Mouse (Mus musculus): ENCODE data around the gene Gsta3. TPM values are rescaled to one million over a fixed set of nuclear protein-coding genes. Genes with fewer than 3 reads are reported as not detected.
"Not testable (repeated sequence)": the region's sequence is repeated elsewhere in the genome, so short reads cannot be mapped to it uniquely, and the experiment has no call there.

Gsta3 gene
- polyA plus RNA-seq, 1 experiment from 2014 or later: 0.63 TPM

DNA sequence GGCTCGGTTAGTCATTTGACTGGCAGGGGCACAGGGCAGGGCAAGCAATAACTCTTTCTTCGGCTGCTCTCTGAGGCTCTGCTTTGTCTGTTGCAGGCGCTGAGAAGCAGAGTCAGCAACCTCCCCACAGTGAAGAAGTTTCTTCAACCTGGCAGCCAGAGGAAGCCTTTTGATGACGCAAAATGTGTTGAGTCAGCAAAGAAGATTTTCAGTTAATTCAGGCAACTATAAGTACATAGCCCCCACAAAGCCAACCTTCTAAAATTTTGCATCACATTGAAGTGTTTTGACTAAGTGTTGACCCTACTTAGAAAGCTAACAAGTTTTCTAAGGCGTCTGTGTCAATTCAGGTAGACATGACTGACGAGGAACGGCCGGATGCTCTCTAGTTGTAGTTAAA, 24.4 kb downstream of the Gsta3 start:
- no peaks in the 10 kb centered on the region for H3K27me3 ChIP-seq (replicated peaks; ENCODE audit: control insufficient read depth, insufficient read depth, low read length)
- whole genome bisulfite sequencing: 76% methylated on average over 8 of the region's 8 CpGs
- H3K27ac ChIP-seq (ENCODE audit: low read depth, low read length): no peak overlapping the region
- no peaks in the 10 kb centered on the region for H3K9me3 ChIP-seq (ENCODE audit: control insufficient read depth, low read length)
- no peak overlapping the region for H3K4me3 ChIP-seq (ENCODE audit: low read length)
- no peaks in the 10 kb centered on the region for H3K36me3 ChIP-seq (ENCODE audit: control insufficient read depth, insufficient read depth, low read length)
- H3K9ac ChIP-seq (ENCODE audit: low read depth, low read length): no peak overlapping the region
- H3K4me2 ChIP-seq (ENCODE audit: low read length): no peak overlapping the region
- H3K4me1 ChIP-seq (ENCODE audit: control insufficient read depth, insufficient read depth, low read depth, low read length): no peaks in the 10 kb centered on the region
- ATAC-seq: no peak

DNA sequence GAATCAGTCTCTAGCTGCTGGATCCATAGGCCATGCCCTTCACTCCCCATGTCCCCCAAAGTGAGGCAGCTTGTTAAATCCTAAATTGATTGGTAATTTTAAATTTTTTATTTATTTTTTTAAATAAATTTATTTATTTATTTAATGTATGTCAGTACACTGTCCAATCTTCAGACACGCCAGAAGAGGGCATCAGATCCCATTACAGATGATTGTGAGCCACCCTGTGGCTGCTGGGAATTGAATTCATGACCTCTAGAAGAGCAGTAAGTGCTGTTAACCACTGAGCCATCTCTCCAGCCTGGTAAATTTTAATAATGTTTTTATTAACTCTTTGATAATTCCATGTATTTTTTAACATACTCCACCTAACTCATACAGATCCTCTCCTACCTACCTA, 26.4 kb downstream of the Gsta3 start:
- Histone ChIP-seq H3K27me3 (replicated peaks; ENCODE audit: control insufficient read depth, insufficient read depth, low read length) (no peaks in the 10 kb centered on the region), H3K27ac (ENCODE audit: low read depth, low read length) (no peak overlapping the region), H3K9ac (ENCODE audit: low read depth, low read length) (no peak overlapping the region), H3K4me1 (ENCODE audit: control insufficient read depth, insufficient read depth, low read depth, low read length) (no peaks in the 10 kb centered on the region), H3K4me2 (ENCODE audit: low read length) (no peak overlapping the region), H3K9me3 (ENCODE audit: control insufficient read depth, low read length) (no peaks in the 10 kb centered on the region), H3K36me3 (ENCODE audit: control insufficient read depth, insufficient read depth, low read length) (no peaks in the 10 kb centered on the region), H3K4me3 (ENCODE audit: low read length) (no peak overlapping the region)
- WGBS: 72% methylated on average over 1 of the region's 1 CpGs
- ATAC-seq: no peak

DNA sequence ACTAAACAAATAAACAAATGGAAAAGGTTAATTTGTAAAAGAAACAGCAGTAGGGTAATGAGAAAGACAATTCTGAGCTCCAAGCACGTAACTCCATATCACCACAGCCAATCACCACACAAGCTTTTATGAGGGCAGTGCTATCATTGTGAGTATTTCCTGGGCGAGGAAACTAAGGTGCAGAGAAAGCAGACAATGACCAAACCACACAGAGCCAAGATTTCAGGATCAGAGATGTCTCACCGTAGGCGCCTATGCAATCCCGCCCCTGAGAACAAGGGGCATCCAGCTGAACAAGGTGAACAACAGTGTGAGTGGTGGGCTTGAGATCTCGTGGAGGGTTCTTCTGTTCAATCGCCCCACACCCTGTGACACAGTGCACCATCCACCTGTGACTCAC, 27.1 kb downstream of the Gsta3 start:
- H3K9ac ChIP-seq (ENCODE audit: low read depth, low read length); H3K27ac ChIP-seq (ENCODE audit: low read depth, low read length); H3K9me3 ChIP-seq (ENCODE audit: control insufficient read depth, low read length); ATAC-seq; H3K4me1 ChIP-seq (ENCODE audit: control insufficient read depth, insufficient read depth, low read depth, low read length); H3K4me2 ChIP-seq (ENCODE audit: low read length); H3K4me3 ChIP-seq (ENCODE audit: low read length); H3K27me3 ChIP-seq (replicated peaks; ENCODE audit: control insufficient read depth, insufficient read depth, low read length); H3K36me3 ChIP-seq (ENCODE audit: control insufficient read depth, insufficient read depth, low read length): not testable (repeated sequence)
- WGBS: 95% methylated on average over 5 of the region's 7 CpGs

DNA sequence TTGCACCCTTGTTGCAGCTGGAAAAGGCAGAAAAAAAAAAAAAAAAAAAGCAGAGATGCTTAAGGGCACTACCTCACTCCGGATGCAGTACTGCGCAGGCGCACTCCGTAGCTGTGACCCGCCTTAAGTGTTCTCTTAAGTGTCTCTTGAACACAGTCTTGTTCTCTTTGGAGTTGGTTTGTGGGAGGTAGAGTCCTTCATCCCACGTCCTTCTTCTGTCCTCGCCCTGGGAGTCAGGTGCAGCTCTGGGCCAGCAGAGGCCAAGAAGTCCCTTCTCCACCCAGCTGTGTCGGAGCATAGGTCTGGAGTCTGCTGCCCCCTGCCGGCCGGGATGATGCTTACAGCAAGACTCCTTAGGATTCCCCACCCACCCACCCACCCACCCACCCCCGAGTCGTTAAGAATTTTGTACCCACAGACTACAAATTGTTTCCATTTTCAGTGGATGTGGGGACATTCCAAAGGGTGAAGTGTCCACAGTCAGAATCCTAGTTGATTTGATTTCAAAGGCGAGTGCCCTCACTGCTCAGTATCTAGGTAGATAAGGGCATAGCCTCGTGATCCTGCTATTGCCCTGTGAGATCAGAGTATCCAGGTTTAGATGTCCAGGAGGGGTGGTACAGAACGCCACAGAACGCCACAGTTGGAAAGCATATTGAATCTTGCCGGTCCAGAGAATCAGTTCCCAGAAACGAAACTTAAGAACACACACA, 31.1 kb downstream of the Gsta3 start:
- ATAC-seq: peak; percentile 78
- Histone ChIP-seq H3K27ac (ENCODE audit: low read depth, low read length) (no peak overlapping the region), H3K9ac (ENCODE audit: low read depth, low read length) (peak overlapping the region; percentile 12; the same call in 1 of the 2 replicates), H3K27me3 (replicated peaks; ENCODE audit: control insufficient read depth, insufficient read depth, low read length) (no peaks in the 10 kb centered on the region), H3K4me1 (ENCODE audit: control insufficient read depth, insufficient read depth, low read depth, low read length) (no peaks in the 10 kb centered on the region), H3K36me3 (ENCODE audit: control insufficient read depth, insufficient read depth, low read length) (no peaks in the 10 kb centered on the region), H3K4me2 (ENCODE audit: low read length) (peak overlapping the region; percentile 58), H3K4me3 (ENCODE audit: low read length) (peak overlapping the region; percentile 25), H3K9me3 (ENCODE audit: control insufficient read depth, low read length) (no peaks in the 10 kb centered on the region)
- WGBS: 24% methylated on average over 18 of the region's 18 CpGs

DNA sequence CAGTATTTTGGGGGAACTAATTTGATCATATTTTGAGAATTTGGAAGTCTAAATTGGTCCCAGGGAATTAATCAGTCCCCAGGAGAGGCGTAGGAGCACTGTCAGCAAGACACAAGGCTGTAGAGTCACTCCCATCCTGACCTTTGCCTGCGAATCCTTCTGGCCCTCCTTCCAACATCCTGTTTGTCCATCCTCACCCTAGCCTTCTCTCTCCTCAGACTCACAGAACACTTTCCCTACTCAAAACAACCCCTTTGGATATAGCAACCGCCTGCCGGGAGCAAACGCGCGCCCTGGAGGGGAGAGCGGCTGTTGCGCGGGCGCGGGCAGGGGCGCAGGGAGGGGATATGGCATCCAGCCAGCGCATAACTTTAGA, 31.7 kb downstream of the Gsta3 start:
- peak; percentile 44; the same call in 1 of the 2 replicates for ATAC-seq

DNA sequence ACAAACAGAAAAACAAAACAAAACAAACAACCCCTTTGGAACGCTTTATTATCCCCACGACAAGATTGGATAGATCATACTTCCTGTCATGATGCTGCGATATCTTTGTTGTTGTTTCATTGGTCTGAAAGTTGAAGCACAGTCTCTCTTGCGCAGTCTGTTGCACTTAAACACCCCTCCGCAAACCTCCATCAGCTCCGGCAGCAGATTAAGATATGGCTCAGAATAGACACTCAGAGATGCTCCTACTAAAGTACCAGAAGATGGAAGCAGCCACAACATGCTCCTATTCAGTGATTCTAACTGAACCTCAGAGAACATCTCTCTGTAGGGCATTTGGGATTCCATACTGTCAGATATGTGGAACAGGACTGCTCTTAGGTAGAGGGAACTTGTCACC, 32.7 kb downstream of the Gsta3 start:
- Histone ChIP-seq H3K9ac (ENCODE audit: low read depth, low read length) (no peak overlapping the region), H3K9me3 (ENCODE audit: control insufficient read depth, low read length) (no peaks in the 10 kb centered on the region), H3K4me1 (ENCODE audit: control insufficient read depth, insufficient read depth, low read depth, low read length) (no peaks in the 10 kb centered on the region), H3K27me3 (replicated peaks; ENCODE audit: control insufficient read depth, insufficient read depth, low read length) (no peaks in the 10 kb centered on the region), H3K27ac (ENCODE audit: low read depth, low read length) (no peak overlapping the region), H3K36me3 (ENCODE audit: control insufficient read depth, insufficient read depth, low read length) (no peaks in the 10 kb centered on the region), H3K4me2 (ENCODE audit: low read length) (no peak overlapping the region), H3K4me3 (ENCODE audit: low read length) (no peak overlapping the region)
- ATAC-seq: no peak
- whole genome bisulfite sequencing: 93% methylated on average over 6 of the region's 6 CpGs

More for the DNA sequence above, 31.7 kb downstream of the Gsta3 start:
- H3K36me3 ChIP-seq (ENCODE audit: control insufficient read depth, insufficient read depth, low read length): no peaks in the 10 kb centered on the region
- H3K9me3 ChIP-seq (ENCODE audit: control insufficient read depth, low read length): no peaks in the 10 kb centered on the region
- WGBS: 12% methylated on average over 14 of the region's 14 CpGs
- H3K4me3 ChIP-seq (ENCODE audit: low read length): peak overlapping the region; percentile 25
- peak overlapping the region; percentile 58 for H3K4me2 ChIP-seq (ENCODE audit: low read length)
- no peak overlapping the region for H3K27ac ChIP-seq (ENCODE audit: low read depth, low read length)
- H3K9ac ChIP-seq (ENCODE audit: low read depth, low read length): peak overlapping the region; percentile 12; the same call in 1 of the 2 replicates
- no peaks in the 10 kb centered on the region for H3K27me3 ChIP-seq (replicated peaks; ENCODE audit: control insufficient read depth, insufficient read depth, low read length)
- no peaks in the 10 kb centered on the region for H3K4me1 ChIP-seq (ENCODE audit: control insufficient read depth, insufficient read depth, low read depth, low read length)

DNA sequence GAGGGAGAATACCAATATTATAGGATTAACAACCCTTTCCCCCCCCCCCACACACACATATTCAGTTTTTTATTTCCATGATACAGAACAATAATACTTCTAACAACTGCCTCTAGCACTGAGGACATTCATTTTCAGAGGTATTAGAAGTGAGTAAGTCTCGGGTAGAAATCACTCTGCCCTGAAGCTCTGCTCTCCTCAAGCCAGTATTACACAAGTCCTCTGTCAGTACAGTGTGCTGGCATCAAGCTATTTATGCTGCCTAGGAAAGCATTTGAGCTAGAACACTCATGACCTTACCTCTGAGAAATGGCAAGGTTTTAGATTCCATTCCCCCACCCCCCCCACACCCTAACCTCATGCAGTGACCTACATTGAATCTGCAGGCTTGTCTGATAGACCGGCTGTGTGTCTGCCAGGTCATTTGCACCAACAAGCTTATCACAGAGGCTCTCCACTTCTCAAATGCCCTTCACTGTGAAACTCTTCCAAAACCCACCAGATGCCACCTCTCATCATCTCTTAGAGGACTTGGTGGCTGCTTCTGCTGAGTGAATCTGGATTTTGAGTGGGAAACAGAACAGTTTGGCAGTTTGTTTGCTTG, 34.1 kb downstream of the Gsta3 start:
- 81% methylated on average over 2 of the region's 2 CpGs for WGBS
- no peak for ATAC-seq

DNA sequence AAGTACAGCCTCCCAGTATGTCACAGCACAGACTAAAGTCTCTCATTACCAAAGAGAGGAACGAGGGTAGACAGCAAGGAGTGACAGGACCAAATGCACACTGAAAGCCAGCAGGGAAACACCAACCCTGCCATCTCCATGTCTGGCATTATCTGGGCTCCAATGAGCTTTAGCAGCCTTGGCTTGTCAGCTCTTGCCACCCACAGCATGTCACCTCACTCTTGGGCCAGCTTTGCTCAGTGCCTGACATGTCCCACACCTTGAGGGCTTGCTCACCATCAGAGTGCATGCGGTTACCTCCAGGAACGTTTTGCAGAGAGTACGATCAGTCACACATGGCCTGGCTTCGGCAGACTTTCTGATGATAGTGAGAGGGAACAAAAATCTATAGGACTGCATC, 35.0 kb downstream of the Gsta3 start:
- H3K9me3 ChIP-seq (ENCODE audit: control insufficient read depth, low read length); H3K4me3 ChIP-seq (ENCODE audit: low read length); H3K27me3 ChIP-seq (replicated peaks; ENCODE audit: control insufficient read depth, insufficient read depth, low read length); ATAC-seq; H3K27ac ChIP-seq (ENCODE audit: low read depth, low read length); H3K9ac ChIP-seq (ENCODE audit: low read depth, low read length); H3K4me1 ChIP-seq (ENCODE audit: control insufficient read depth, insufficient read depth, low read depth, low read length); H3K4me2 ChIP-seq (ENCODE audit: low read length); H3K36me3 ChIP-seq (ENCODE audit: control insufficient read depth, insufficient read depth, low read length): not testable (repeated sequence)
- WGBS: 87% methylated on average over 5 of the region's 5 CpGs

More for the DNA sequence above, 34.1 kb downstream of the Gsta3 start:
- Histone ChIP-seq H3K4me3 (ENCODE audit: low read length) (no peak overlapping the region), H3K27me3 (replicated peaks; ENCODE audit: control insufficient read depth, insufficient read depth, low read length) (no peaks in the 10 kb centered on the region), H3K4me1 (ENCODE audit: control insufficient read depth, insufficient read depth, low read depth, low read length) (no peaks in the 10 kb centered on the region), H3K9ac (ENCODE audit: low read depth, low read length) (no peak overlapping the region), H3K27ac (ENCODE audit: low read depth, low read length) (no peak overlapping the region), H3K36me3 (ENCODE audit: control insufficient read depth, insufficient read depth, low read length) (no peaks in the 10 kb centered on the region), H3K9me3 (ENCODE audit: control insufficient read depth, low read length) (no peaks in the 10 kb centered on the region), H3K4me2 (ENCODE audit: low read length) (no peak overlapping the region)

DNA sequence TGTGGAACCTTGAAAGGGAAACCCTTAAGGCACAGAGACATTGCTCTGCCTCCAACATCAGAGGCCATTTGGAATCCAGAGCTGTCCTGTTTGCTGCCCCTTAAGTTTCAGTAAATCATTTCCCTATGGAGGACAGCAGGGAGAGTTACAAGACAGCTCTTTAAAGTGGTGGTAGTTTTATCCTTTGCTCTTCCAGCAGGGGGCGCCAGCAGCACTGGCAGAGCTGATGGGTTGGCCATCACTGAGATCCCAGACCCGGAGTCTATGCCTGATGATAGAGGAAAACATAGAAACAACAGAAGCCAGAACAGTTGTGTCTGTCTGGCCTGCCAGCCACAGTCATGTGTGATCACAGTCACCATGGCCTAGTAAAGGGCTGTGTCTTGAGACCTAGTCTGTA, 35.8 kb downstream of the Gsta3 start:
- H3K36me3 ChIP-seq (ENCODE audit: control insufficient read depth, insufficient read depth, low read length); H3K27me3 ChIP-seq (replicated peaks; ENCODE audit: control insufficient read depth, insufficient read depth, low read length); H3K9me3 ChIP-seq (ENCODE audit: control insufficient read depth, low read length); H3K9ac ChIP-seq (ENCODE audit: low read depth, low read length); ATAC-seq; H3K27ac ChIP-seq (ENCODE audit: low read depth, low read length); H3K4me3 ChIP-seq (ENCODE audit: low read length); H3K4me1 ChIP-seq (ENCODE audit: control insufficient read depth, insufficient read depth, low read depth, low read length); H3K4me2 ChIP-seq (ENCODE audit: low read length): not testable (repeated sequence)
- WGBS: 86% methylated on average over 1 of the region's 2 CpGs
